Mouse (Mus musculus) limb, embryonic 15.5 days (tissue): ENCODE measurements around the gene Mzt1. TPM values are rescaled to one million over a fixed set of nuclear protein-coding genes. Genes with fewer than 3 reads are reported as not detected.

Source experiments
- ATAC-seq: fragments of 200-750 bp; cut with Nextera tagmentation; 2 replicates; pipeline ENCODE4 v1.8.0; 2017; ENCODE audit warnings: low read depth, moderate TSS enrichment; ENCODE audit not compliant: insufficient number of reproducible peaks, low FRiP score, low TSS enrichment
- H3K27ac ChIP-seq: fragments of 300-500 bp; sonication (generic); 2 replicates; pipeline ENCODE4 v1.5.1; 2015; ENCODE audit warnings: moderate library complexity, mild to moderate bottlenecking, inconsistent platforms
- H3K27me3 ChIP-seq: fragments of 300-500 bp; sonication (generic); 2 replicates; pipeline ENCODE4 v1.6.1; 2015; ENCODE audit warnings: inconsistent platforms
- H3K36me3 ChIP-seq: fragments of 300-500 bp; sonication (generic); 2 replicates; pipeline ENCODE4 v1.6.1; 2015; ENCODE audit warnings: inconsistent platforms
- H3K4me1 ChIP-seq: fragments of 300-500 bp; sonication (generic); 2 replicates; pipeline ENCODE4 v1.6.1; 2015; ENCODE audit warnings: inconsistent platforms
- H3K4me2 ChIP-seq: fragments of 300-500 bp; sonication (generic); 2 replicates; pipeline ENCODE4 v1.6.1; 2015; ENCODE audit warnings: mild to moderate bottlenecking, inconsistent platforms
- H3K4me3 ChIP-seq: fragments of 300-500 bp; sonication (generic); 2 replicates; pipeline ENCODE4 v1.5.1; 2015; ENCODE audit warnings: mild to moderate bottlenecking, inconsistent platforms
- H3K9ac ChIP-seq: fragments of 300-500 bp; sonication (generic); 2 replicates; pipeline ENCODE4 v1.6.1; 2015; ENCODE audit warnings: inconsistent platforms
- H3K9me3 ChIP-seq: fragments of 300-500 bp; sonication (generic); 2 replicates; pipeline ENCODE4 v1.6.1; 2016; ENCODE audit warnings: inconsistent platforms
- WGBS: fragments of 180-500 bp; shearing (Covaris S2); methylation state at CpG from one replicate; pipeline ENCODE4 v1.1.7; 2015; 5-methylcytosine and 5-hydroxymethylcytosine counted together
- polyA plus RNA-seq: library from polyadenylated mRNA; unstranded; fragments of >200 nt; fragmentation: Nextera tagmentation; extraction: Ambion mirVana; gene quantifications from 2 replicates; pipeline ENCODE4 v1.2.1, GENCODE M21; 2015

Mzt1 gene
- polyA plus RNA-seq, 1 experiment from 2014 or later: 70.1 TPM

GRCm38 (mm10) chr14:98994218-98994617 lies 51.7 kb downstream of the Mzt1 start, which contains the start of gene Rpl36a-ps1:
Gene Rpl36a-ps1 (minus strand): TSS chr14:98994318.
- Histone ChIP-seq H3K4me1 (no peaks in the 10 kb centered on the region), H3K27me3 (no peaks in the 10 kb centered on the region), H3K9me3 (no peaks in the 10 kb centered on the region), H3K4me3 (no peak within 1 kb of the TSS), H3K36me3 (no peaks in the 10 kb centered on the region), H3K4me2 (no peak within 1 kb of the TSS), H3K9ac (no peak within 1 kb of the TSS), H3K27ac (no peak within 1 kb of the TSS)
- ATAC-seq: no peak
- 94% methylated on average over 7 of the region's 7 CpGs for WGBS

- Histone ChIP-seq H3K9ac (no peak overlapping the region), H3K27me3 (0 out of 2 replicates have a peak, but pooled peaks cover 3% of the 10 kb centered on the region), H3K4me2 (no peak overlapping the region), H3K27ac (no peak overlapping the region), H3K4me1 (no peaks in the 10 kb centered on the region), H3K4me3 (no peak overlapping the region), H3K36me3 (no peaks in the 10 kb centered on the region), H3K9me3 (no peaks in the 10 kb centered on the region)
- 69% methylated on average over 2 of the region's 2 CpGs for WGBS
- ATAC-seq: no peak
Observed at GRCm38 (mm10) chr14:98992482-98992881, 53.5 kb downstream of the Mzt1 start.

- H3K27me3 ChIP-seq: 0 out of 2 replicates have a peak, but pooled peaks cover 3% of the 10 kb centered on the region
- no peaks in the 10 kb centered on the region for H3K4me1 ChIP-seq
- H3K36me3 ChIP-seq: no peaks in the 10 kb centered on the region
- H3K4me3 ChIP-seq: no peak overlapping the region
- H3K27ac ChIP-seq: no peak overlapping the region
- H3K9me3 ChIP-seq: no peaks in the 10 kb centered on the region
- no peak for ATAC-seq
- WGBS: 20% methylated on average over 3 of the region's 3 CpGs
- no peak overlapping the region for H3K9ac ChIP-seq
- H3K4me2 ChIP-seq: no peak overlapping the region
Observed at GRCm38 (mm10) chr14:98990636-98991035, 55.3 kb downstream of the Mzt1 start.

GRCm38 (mm10) chr14:98989818-98990217 lies 56.1 kb downstream of the Mzt1 start:
- no peaks in the 10 kb centered on the region for H3K36me3 ChIP-seq
- WGBS: 22% methylated on average over 3 of the region's 3 CpGs
- no peak overlapping the region for H3K9ac ChIP-seq
- H3K4me2 ChIP-seq: no peak overlapping the region
- ATAC-seq: no peak
- H3K27me3 ChIP-seq: 0 out of 2 replicates have a peak, but pooled peaks cover 3% of the 10 kb centered on the region
- no peak overlapping the region for H3K27ac ChIP-seq
- no peaks in the 10 kb centered on the region for H3K4me1 ChIP-seq
- H3K4me3 ChIP-seq: no peak overlapping the region
- no peaks in the 10 kb centered on the region for H3K9me3 ChIP-seq

Other genes starting within 250 kb of the Mzt1 start
- gene Rpl36a-ps1, start 51.8 kb downstream of the Mzt1 start, polyA plus RNA-seq: 0.63 and 0.82 TPM in 2 replicates
- gene Bora, start 88 bp upstream of the Mzt1 start, polyA plus RNA-seq: 45.1 and 46.4 TPM in 2 replicates
- 15.9 and 16.0 TPM in 2 replicates for gene Pibf1, start 53.3 kb upstream of the Mzt1 start, polyA plus RNA-seq
- 24.7 and 29.8 TPM in 2 replicates for gene Dis3, start 53.6 kb upstream of the Mzt1 start, polyA plus RNA-seq